Mouse (Mus musculus) gastrocnemius, postnatal 10 days (tissue): Measurements from ENCODE around the gene Rab30. TPM values are rescaled to one million over a fixed set of nuclear protein-coding genes. Genes with fewer than 3 reads are reported as not detected.
"Not testable (repeated sequence)": the region's sequence is repeated elsewhere in the genome, so short reads cannot be mapped to it uniquely, and the experiment has no call there.

Experiments used
- DNase-seq: peaks from one replicate; pipeline ENCODE4 v3.0.0; 2021; ENCODE audit warnings: mixed read lengths
- long read RNA-seq, 2 experiments: library from polyadenylated mRNA; stranded (forward); transcript quantifications; one replicate each; pipeline ENCODE4 v2.0.0; 2021
- total RNA-seq, 2 experiments: library from RNA; stranded (reverse); gene quantifications; 2 replicates each; pipeline ENCODE4 v1.2.3; 2021

Gene Rab30
- 1 to 10 TPM; 7.4 to 8.2 TPM for total RNA-seq
- long read RNA-seq, experiment 1, partial matches to known transcripts, result 1 of 3 reads
- long read RNA-seq, experiment 1, other reads (novel, unspliced or antisense), result 2 of 3 reads
- long read RNA-seq, experiment 2, full-length matches to known transcripts, result 3 of 4 reads
- long read RNA-seq, experiment 2, partial matches to known transcripts, result 0 of 4 reads
- long read RNA-seq, experiment 2, other reads (novel, unspliced or antisense), result 1 of 4 reads

- DNase-seq, result peak; percentile 84
Observed at GRCm38 (mm10) chr7:92741152-92741860, at the start of gene Rab30. Gene Rab30, plus strand, starts transcription at chr7:92741603.

DNA sequence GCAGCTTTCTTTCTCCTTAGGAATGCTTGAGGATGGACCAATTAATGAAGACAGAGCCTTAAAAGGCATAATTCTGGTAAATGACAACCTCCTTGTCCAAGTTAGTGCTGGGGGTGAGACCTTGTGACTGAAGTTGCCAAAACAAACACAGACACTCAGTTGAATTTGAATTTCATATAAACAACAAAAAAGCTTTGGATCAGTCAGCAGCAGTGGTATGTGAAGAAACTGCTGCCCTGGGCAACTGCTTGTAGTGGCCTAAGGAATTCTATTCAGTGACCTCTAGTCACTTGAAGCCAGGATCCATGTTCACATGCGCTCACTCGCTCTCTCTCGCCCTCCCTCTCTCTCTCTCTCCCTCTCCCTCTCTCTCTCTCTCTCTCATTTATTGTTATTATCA is 45.0 kb upstream of the Rab30 start:
- no peak for DNase-seq

GRCm38 (mm10) chr7:92698770-92699169 is 42.6 kb upstream of the Rab30 start:
- DNase-seq, result no peak

DNA sequence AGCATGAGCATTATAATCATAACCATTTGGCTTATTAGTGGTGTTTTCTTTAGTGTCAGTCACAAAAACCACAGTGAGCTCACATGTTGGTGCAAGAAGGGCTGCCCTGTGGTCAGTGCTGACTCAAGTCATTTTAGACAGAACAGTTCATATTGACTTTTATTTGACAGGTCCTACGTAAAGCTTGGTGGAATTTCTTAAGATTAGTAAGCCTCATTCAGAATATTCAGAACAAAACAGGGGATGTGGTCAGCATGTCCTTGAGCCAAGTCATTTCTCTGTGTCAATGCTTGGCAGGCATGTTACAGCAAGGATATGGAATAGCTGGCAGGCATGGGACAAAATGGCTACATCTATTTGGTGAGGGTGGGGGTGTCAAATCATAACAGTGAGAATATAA is 37.7 kb upstream of the Rab30 start:
- no peak for DNase-seq

DNA sequence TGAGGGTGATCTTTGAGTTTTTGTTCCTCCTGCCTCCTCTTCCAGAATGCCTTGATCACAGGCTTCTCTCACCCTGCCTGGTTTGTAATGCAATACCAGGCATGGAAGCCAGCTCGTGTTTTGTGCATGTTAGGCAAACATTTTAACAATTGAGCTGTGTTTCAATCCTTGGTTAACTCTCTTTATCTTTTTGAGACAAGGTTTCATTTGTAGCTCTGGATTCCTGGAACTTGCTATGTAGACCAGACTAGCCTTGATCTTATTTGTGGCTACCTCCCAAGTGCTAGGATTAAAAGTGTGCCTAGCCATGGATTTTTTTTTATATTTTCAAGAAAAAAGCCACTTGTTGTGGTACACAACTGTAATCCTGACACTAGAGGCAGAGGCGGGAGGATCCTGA is 35.9 kb upstream of the Rab30 start:
- DNase-seq, result no peak

DNA sequence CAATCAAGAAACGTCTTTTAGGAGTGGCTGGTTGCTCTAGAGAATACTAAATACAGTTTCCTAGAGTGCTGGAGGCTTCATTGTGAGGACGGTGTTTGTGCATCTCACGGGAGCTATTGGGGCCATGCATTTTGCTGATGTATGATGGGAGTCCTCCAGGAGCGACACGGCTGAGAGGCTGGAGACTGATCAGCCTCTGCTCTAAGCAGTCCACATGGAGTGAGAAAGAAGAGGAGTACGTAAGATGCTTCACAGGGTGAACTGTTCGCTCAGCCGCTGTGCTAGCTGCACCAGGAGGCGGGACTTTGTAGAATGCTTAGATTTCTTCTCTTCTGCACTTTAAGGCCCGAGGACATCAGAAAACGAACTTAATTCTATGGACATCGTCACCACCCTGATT is 34.7 kb upstream of the Rab30 start:
- DNase-seq, result no peak

DNA sequence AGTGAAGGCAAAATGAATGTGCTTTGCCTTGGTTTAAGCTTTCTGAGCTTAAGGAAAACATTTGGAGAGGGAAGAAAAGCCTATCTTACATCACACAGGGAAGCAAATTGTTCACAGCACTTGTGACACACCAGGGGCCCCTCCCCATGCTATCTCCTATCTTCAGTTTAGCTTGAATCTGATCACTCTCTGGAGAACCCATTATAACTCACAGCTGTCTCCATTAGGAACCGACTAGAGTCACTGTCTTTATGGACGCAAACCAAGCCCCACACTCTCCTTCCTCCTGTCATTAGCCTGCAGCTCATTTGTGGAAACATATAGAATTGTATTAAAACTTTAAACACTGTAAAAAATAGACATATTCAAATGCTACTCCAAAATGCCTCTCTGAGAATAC is 31.8 kb upstream of the Rab30 start:
- no peak for DNase-seq

DNA sequence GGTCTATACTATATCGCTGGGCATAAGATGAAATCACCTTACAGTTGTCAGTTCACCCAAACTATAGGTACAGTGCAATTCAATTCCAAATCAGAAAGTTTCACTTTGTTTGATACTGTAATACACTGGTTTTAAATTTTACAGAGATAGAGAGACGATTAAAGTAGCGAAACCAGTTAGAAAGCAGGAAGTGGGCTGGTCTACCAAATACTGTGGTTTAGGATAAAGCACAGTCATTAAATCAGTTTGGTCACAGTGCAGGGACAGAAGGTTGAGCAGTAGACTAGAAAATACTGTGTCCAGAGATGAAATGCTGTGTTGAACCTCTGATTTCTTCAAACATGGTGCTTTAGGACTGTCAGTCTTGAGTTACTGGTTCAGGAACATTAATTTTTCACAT is 29.8 kb upstream of the Rab30 start:
- no peak for DNase-seq

- DNase-seq, result no peak
Observed at GRCm38 (mm10) chr7:92715055-92715454, 26.3 kb upstream of the Rab30 start.

GRCm38 (mm10) chr7:92720156-92720905 is 21.1 kb upstream of the Rab30 start:
- DNase-seq, result no peak

GRCm38 (mm10) chr7:92723750-92724149 is 17.7 kb upstream of the Rab30 start:
- DNase-seq, result no peak

DNA sequence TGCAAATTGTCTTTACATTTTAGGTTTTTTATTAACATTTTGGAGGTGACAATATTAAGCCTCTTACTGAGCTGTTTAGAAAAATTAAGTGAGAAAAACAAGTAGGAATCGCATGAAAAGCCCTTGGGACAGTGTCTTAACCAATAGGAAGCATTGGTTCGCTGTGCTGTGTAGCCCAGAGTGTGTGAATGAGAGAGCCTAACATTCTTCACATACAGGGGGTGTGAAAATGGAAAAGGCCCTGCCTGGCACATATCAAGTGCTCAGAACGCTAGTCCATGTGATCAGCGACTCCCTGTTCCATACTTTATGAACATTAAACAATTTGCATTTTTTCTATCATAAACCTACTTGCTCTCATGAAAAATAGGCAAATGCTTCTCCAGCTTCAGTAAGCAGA is 17.1 kb upstream of the Rab30 start:
- no peak for DNase-seq

GRCm38 (mm10) chr7:92729583-92729982 is 11.8 kb upstream of the Rab30 start:
- not testable (repeated sequence) for DNase-seq

DNA sequence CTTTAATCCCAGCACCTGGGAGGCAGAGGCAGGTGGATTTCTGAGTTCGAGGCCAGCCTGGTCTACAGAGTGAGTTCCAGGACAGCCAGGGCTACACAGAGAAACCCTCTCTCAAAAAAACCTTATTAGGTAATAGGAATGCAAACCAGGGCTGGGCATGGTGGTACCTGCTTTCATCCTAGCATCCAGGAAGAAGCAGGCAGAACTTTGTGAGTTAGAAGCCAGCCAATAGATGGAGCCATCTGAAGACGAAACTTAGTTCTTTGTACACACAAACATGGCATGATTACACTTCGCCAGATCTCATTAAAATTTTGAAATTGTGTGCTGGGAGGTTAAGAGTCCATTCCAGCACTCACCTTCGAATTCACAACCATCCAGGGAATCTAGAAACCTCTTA is 10.9 kb upstream of the Rab30 start:
- DNase-seq, result no peak

DNA sequence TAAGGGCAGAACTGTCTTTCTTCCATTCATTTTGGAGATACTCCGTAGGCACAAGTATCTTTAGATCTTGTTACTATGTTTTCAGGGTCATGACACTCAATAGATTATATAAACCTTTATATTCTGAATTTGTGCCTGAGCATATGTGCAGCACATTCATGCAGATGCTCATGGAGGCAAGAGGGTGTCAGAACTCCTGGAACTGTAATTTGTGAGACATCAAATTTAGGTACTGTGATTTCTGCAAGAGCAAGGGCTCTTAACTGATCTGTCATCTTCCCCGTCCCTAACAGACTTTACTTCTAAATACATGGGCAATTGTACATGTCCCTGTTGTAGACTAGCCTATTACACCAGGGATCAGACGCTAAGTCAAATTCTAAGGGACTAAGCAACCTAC is 10.4 kb upstream of the Rab30 start:
- no peak for DNase-seq

DNA sequence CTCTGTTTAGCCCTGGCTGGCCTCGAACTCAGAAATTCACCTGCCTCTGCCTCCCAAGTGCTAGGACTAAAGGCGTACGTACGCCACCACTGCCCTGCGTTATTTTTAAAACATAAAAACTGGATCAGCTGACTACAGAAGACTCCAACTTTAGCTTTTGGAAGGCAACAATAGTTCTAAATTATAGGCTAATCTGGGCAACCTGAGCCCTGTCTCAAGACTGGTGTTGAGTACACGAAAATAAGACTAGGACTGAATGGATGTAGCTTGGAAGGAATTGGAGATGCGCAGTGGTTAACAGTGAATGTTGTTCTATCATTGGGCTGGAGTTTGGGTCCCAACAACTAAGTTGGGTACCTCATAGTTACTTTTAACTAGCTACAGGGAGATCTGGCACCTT is 9.3 kb upstream of the Rab30 start:
- DNase-seq, result no peak

DNA sequence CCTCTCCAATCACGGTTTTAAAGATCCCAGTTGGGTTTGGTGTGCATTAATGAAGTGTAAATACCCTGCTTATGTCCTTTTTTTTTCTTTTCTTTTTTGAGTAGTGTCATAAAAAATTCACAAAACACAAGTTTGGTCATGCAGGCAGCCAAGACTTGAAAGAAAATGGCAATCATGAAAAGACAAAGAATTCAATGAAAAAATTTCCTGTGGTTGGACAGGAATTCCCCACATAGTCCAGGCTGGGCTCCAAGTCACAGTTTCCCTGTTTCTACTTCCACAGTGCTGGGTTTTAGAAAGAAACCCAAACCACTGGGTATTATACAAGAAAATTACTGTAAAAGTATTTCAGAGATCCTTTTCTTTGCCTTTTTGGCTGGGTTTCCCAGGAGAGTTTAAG is 3.8 kb upstream of the Rab30 start:
- no peak for DNase-seq

- DNase-seq, result no peak
Observed at GRCm38 (mm10) chr7:92739956-92740355, 1.4 kb upstream of the Rab30 start.

- DNase-seq, result no peak
Observed at GRCm38 (mm10) chr7:92740411-92741115, 840 bp upstream of the Rab30 start.

- peak; percentile 17 for DNase-seq
Observed at GRCm38 (mm10) chr7:92741861-92742249, 452 bp downstream of the Rab30 start.

- DNase-seq, result no peak
Observed at GRCm38 (mm10) chr7:92742341-92742741, 938 bp downstream of the Rab30 start.

GRCm38 (mm10) chr7:92742774-92743173 is 1.4 kb downstream of the Rab30 start:
- no peak for DNase-seq

DNA sequence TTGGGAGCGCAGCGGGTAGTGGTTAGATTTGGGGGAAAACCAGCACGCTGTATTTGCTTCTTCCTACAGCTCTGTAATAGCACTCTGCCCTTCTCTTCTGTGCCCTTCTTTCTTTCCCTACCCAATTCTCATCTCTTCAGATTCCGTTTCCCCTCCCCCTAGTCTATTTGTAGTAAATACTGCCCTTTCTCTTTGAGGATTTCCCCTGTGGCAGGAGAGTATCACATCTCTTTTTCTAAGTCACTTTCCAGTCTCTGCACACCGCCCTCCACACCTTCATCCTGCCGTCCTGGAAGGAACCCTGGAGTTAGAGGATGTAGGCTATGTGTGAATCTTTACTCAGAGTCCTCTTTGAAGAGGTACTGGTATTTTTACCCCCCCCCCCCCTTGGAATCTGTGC is 1.9 kb downstream of the Rab30 start:
- DNase-seq, result no peak
